Mouse (Mus musculus): ENCODE data around the gene Kank2. TPM values are rescaled to one million over a fixed set of nuclear protein-coding genes. Genes with fewer than 3 reads are reported as not detected.
"Not testable (repeated sequence)": the region's sequence is repeated elsewhere in the genome, so short reads cannot be mapped to it uniquely, and the experiment has no call there.

Kank2 gene
- polyA plus RNA-seq, 1 experiment from 2014 or later, result 30.0 TPM

- Histone ChIP-seq H3K4me3 (no peak overlapping the region), H3K27me3 (no peaks in the 10 kb centered on the region), H3K9me3 (no peaks in the 10 kb centered on the region), H3K36me3 (peaks cover 31% of the 10 kb centered on the region), H3K4me2 (no peak overlapping the region), H3K9ac (no peak overlapping the region), H3K27ac (no peak overlapping the region), H3K4me1 (peaks cover 82% of the 10 kb centered on the region)
- WGBS, result 92% methylated on average over 25 of the region's 25 CpGs
- no peak for ATAC-seq (ENCODE audit: borderline replicate concordance, extremely low read depth, low FRiP score, low TSS enrichment)
Observed at GRCm38 (mm10) chr9:21794925-21795324, 3.6 kb downstream of the Kank2 start.

GRCm38 (mm10) chr9:21794344-21794834 lies 4.2 kb downstream of the Kank2 start:
- Histone ChIP-seq H3K27ac (no peak overlapping the region), H3K4me1 (peaks cover 81% of the 10 kb centered on the region), H3K4me2 (no peak overlapping the region), H3K4me3 (no peak overlapping the region), H3K27me3 (no peaks in the 10 kb centered on the region), H3K36me3 (peaks cover 32% of the 10 kb centered on the region), H3K9me3 (no peaks in the 10 kb centered on the region), H3K9ac (no peak overlapping the region)
- no peak for ATAC-seq (ENCODE audit: borderline replicate concordance, extremely low read depth, low FRiP score, low TSS enrichment)
- 92% methylated on average over 18 of the region's 18 CpGs for WGBS

GRCm38 (mm10) chr9:21793507-21793906 lies 5.0 kb downstream of the Kank2 start:
- not testable (repeated sequence) for H3K9me3 ChIP-seq; H3K4me3 ChIP-seq; H3K9ac ChIP-seq; H3K27me3 ChIP-seq; H3K4me2 ChIP-seq; ATAC-seq (ENCODE audit: borderline replicate concordance, extremely low read depth, low FRiP score, low TSS enrichment); H3K27ac ChIP-seq
- H3K36me3 ChIP-seq, result peaks cover 41% of the 10 kb centered on the region
- WGBS, result 90% methylated on average over 6 of the region's 6 CpGs
- H3K4me1 ChIP-seq, result peaks cover 75% of the 10 kb centered on the region

GRCm38 (mm10) chr9:21792644-21793043 lies 5.9 kb downstream of the Kank2 start:
- Histone ChIP-seq H3K4me3 (peak overlapping the region; percentile 10; the same call in 1 of the 2 replicates), H3K9ac (0 out of 2 replicates have a peak overlapping the region, but pooled peaks have one; percentile 5), H3K4me1 (peaks cover 82% of the 10 kb centered on the region), H3K9me3 (no peaks in the 10 kb centered on the region), H3K27ac (peak overlapping the region; percentile 77), H3K36me3 (peaks cover 46% of the 10 kb centered on the region), H3K4me2 (peak overlapping the region; percentile 38), H3K27me3 (no peaks in the 10 kb centered on the region)
- WGBS, result 29% methylated on average over 8 of the region's 8 CpGs
- peak; percentile 32; the same call in 1 of the 2 replicates for ATAC-seq (ENCODE audit: borderline replicate concordance, extremely low read depth, low FRiP score, low TSS enrichment)

GRCm38 (mm10) chr9:21791861-21792260 lies 6.7 kb downstream of the Kank2 start:
- peak; percentile 77 for ATAC-seq (ENCODE audit: borderline replicate concordance, extremely low read depth, low FRiP score, low TSS enrichment)
- no peaks in the 10 kb centered on the region for H3K27me3 ChIP-seq
- peaks cover 80% of the 10 kb centered on the region for H3K4me1 ChIP-seq
- peak overlapping the region; percentile 1; the same call in 1 of the 2 replicates for H3K9ac ChIP-seq
- 29% methylated on average over 8 of the region's 8 CpGs for WGBS
- H3K9me3 ChIP-seq, result no peaks in the 10 kb centered on the region
- H3K4me2 ChIP-seq, result peak overlapping the region; percentile 38
- H3K4me3 ChIP-seq, result peak overlapping the region; percentile 10; the same call in 1 of the 2 replicates
- H3K27ac ChIP-seq, result peak overlapping the region; percentile 77
- peaks cover 50% of the 10 kb centered on the region for H3K36me3 ChIP-seq

- Histone ChIP-seq H3K9me3 (no peaks in the 10 kb centered on the region), H3K4me2 (no peak overlapping the region), H3K9ac (no peak overlapping the region), H3K27me3 (no peaks in the 10 kb centered on the region), H3K36me3 (peaks cover 50% of the 10 kb centered on the region), H3K4me3 (no peak overlapping the region), H3K27ac (peak overlapping the region; percentile 32; the same call in 1 of the 2 replicates), H3K4me1 (peaks cover 59% of the 10 kb centered on the region)
- ATAC-seq (ENCODE audit: borderline replicate concordance, extremely low read depth, low FRiP score, low TSS enrichment), result no peak
- WGBS, result 68% methylated on average over 9 of the region's 9 CpGs
Observed at GRCm38 (mm10) chr9:21788234-21788633, 10.3 kb downstream of the Kank2 start.

GRCm38 (mm10) chr9:21787654-21788053 lies 10.9 kb downstream of the Kank2 start:
- Histone ChIP-seq H3K27me3 (no peaks in the 10 kb centered on the region), H3K4me2 (no peak overlapping the region), H3K4me3 (no peak overlapping the region), H3K9ac (no peak overlapping the region), H3K9me3 (no peaks in the 10 kb centered on the region), H3K27ac (peak overlapping the region; percentile 32; the same call in 1 of the 2 replicates), H3K4me1 (peaks cover 53% of the 10 kb centered on the region), H3K36me3 (peaks cover 52% of the 10 kb centered on the region)
- WGBS, result 67% methylated on average over 5 of the region's 5 CpGs
- ATAC-seq (ENCODE audit: borderline replicate concordance, extremely low read depth, low FRiP score, low TSS enrichment), result no peak

GRCm38 (mm10) chr9:21786906-21787305 lies 11.6 kb downstream of the Kank2 start:
- H3K27me3 ChIP-seq, result no peaks in the 10 kb centered on the region
- WGBS, result 13% methylated on average over 6 of the region's 6 CpGs
- H3K27ac ChIP-seq, result peak overlapping the region; percentile 51; the same call in 1 of the 2 replicates
- ATAC-seq (ENCODE audit: borderline replicate concordance, extremely low read depth, low FRiP score, low TSS enrichment), result no peak
- no peak overlapping the region for H3K4me2 ChIP-seq
- H3K4me3 ChIP-seq, result no peak overlapping the region
- H3K9me3 ChIP-seq, result no peaks in the 10 kb centered on the region
- no peak overlapping the region for H3K9ac ChIP-seq
- H3K36me3 ChIP-seq, result peaks cover 55% of the 10 kb centered on the region
- peaks cover 52% of the 10 kb centered on the region for H3K4me1 ChIP-seq

- H3K4me2 ChIP-seq; ATAC-seq (ENCODE audit: borderline replicate concordance, extremely low read depth, low FRiP score, low TSS enrichment); H3K4me3 ChIP-seq; H3K27me3 ChIP-seq; H3K9ac ChIP-seq; H3K9me3 ChIP-seq: not testable (repeated sequence)
- 86% methylated on average over 2 of the region's 2 CpGs for WGBS
- Histone ChIP-seq H3K4me1 (peaks cover 46% of the 10 kb centered on the region), H3K36me3 (peaks cover 61% of the 10 kb centered on the region), H3K27ac (peak overlapping the region; percentile 84; the same call in 1 of the 2 replicates)
Observed at GRCm38 (mm10) chr9:21786309-21786708, 12.2 kb downstream of the Kank2 start.

GRCm38 (mm10) chr9:21784517-21785307 lies 13.8 kb downstream of the Kank2 start:
- WGBS, result 52% methylated on average over 7 of the region's 7 CpGs
- Histone ChIP-seq H3K9ac (no peak overlapping the region), H3K36me3 (peaks cover 72% of the 10 kb centered on the region), H3K4me3 (no peak overlapping the region), H3K4me2 (no peak overlapping the region), H3K9me3 (no peaks in the 10 kb centered on the region), H3K4me1 (peaks cover 36% of the 10 kb centered on the region), H3K27ac (peak overlapping the region; percentile 84), H3K27me3 (no peaks in the 10 kb centered on the region)
- ATAC-seq (ENCODE audit: borderline replicate concordance, extremely low read depth, low FRiP score, low TSS enrichment), result peak; percentile 84

GRCm38 (mm10) chr9:21781657-21782468 lies 16.7 kb downstream of the Kank2 start:
- Histone ChIP-seq H3K4me1 (peaks cover 19% of the 10 kb centered on the region), H3K27me3 (no peaks in the 10 kb centered on the region), H3K4me3 (no peak overlapping the region), H3K9ac (no peak overlapping the region), H3K4me2 (no peak overlapping the region), H3K36me3 (peaks cover 77% of the 10 kb centered on the region), H3K27ac (peak overlapping the region; percentile 19; the same call in 1 of the 2 replicates), H3K9me3 (no peaks in the 10 kb centered on the region)
- no peak for ATAC-seq (ENCODE audit: borderline replicate concordance, extremely low read depth, low FRiP score, low TSS enrichment)
- WGBS, result 63% methylated on average over 15 of the region's 15 CpGs

Data from lung, embryonic 15.5 days (tissue).